Mouse (Mus musculus) MEL (cell line): ENCODE measurements around the gene Vps13d.

ENCODE experiments used
- BHLHE40 ChIP-seq: IDR thresholded peaks from 2 replicates; pipeline ENCODE4 v1.6.1; 2012; ENCODE audit warnings: low read depth, mild to moderate bottlenecking, inconsistent platforms, low read length, improper control_type of control experiment, borderline replicate concordance
- CTCF ChIP-seq, 3 experiments: IDR thresholded peaks in 2 of 3; conservative IDR thresholded peaks in 1 of 3; 2 replicates each; pipeline ENCODE4 v1.5.1; 2011 to 2012; ENCODE audit warnings: low read length in 3 of 3, low read depth in 2 of 3, mild to moderate bottlenecking in 2 of 3, improper control_type of control experiment in 1 of 3, inconsistent platforms in 1 of 3, mixed read lengths in 1 of 3, moderate library complexity in 1 of 3; ENCODE audit not compliant: control insufficient read depth in 1 of 3, insufficient read depth in 1 of 3, poor library complexity in 1 of 3, severe bottlenecking in 1 of 3
- E2F4 ChIP-seq: IDR thresholded peaks from 2 replicates; pipeline ENCODE4 v1.6.1; 2011; ENCODE audit warnings: low read depth, low read length, improper control_type of control experiment, borderline replicate concordance
- EP300 ChIP-seq, 2 experiments: IDR thresholded peaks; 2 replicates each; pipeline ENCODE4 v1.6.1; 2011; ENCODE audit warnings: improper control_type of control experiment in 2 of 2, low read length in 2 of 2, low read depth in 1 of 2, mild to moderate bottlenecking in 1 of 2
- GABPA ChIP-seq: IDR thresholded peaks from 2 replicates; pipeline ENCODE4 v1.6.1; 2012; ENCODE audit warnings: low read depth, mild to moderate bottlenecking, inconsistent platforms, low read length, improper control_type of control experiment, moderate library complexity
- POLR2A ChIP-seq, 2 experiments: IDR thresholded peaks; 2 replicates each; pipeline ENCODE4 v1.6.1; 2011 to 2012; ENCODE audit warnings: low read length in 2 of 2, mild to moderate bottlenecking in 2 of 2, control low read depth in 1 of 2, improper control_type of control experiment in 1 of 2, low read depth in 1 of 2, moderate library complexity in 1 of 2; ENCODE audit not compliant: control insufficient read depth in 1 of 2, insufficient read depth in 1 of 2, poor library complexity in 1 of 2
- ZKSCAN1 ChIP-seq: IDR thresholded peaks from 2 replicates; pipeline ENCODE4 v1.6.1; 2012; ENCODE audit warnings: low read depth, mild to moderate bottlenecking, inconsistent platforms, low read length, improper control_type of control experiment, moderate library complexity

- TF ChIP-seq POLR2A (IDR thresholded peaks at IDR 0.05; ENCODE audit: control insufficient read depth in 1 of 2, insufficient read depth in 1 of 2, low read depth in 1 of 2, low read length in 2 of 2, poor library complexity in 1 of 2) (no peak), ZKSCAN1 (no peak), CTCF (IDR thresholded peaks at IDR 0.05 in 2 of 3, conservative IDR thresholded peaks at IDR 0.05 in 1 of 3; ENCODE audit: control insufficient read depth in 1 of 3, insufficient read depth in 1 of 3, low read depth in 2 of 3, low read length in 3 of 3, poor library complexity in 1 of 3, severe bottlenecking in 1 of 3) (no peak), BHLHE40 (no peak), E2F4 (no peak), EP300 (IDR thresholded peaks at IDR 0.05; ENCODE audit: low read depth in 1 of 2, low read length in 2 of 2) (no peak), GABPA (no peak)
These were observed 241.4 kb downstream of the Vps13d start for GRCm38 (mm10) chr4:144953421-144953820.
